Mouse (Mus musculus) forebrain, embryonic 13.5 days (tissue): Measurements from ENCODE around the gene Apol9a. TPM values are rescaled to one million over a fixed set of nuclear protein-coding genes. Genes with fewer than 3 reads are reported as not detected.
A peak's percentile ranks its signal among the peaks of the same experiment; 100 is the strongest.

ENCODE experiments used
- ATAC-seq: fragments of 200-750 bp; cut with Nextera tagmentation; 2 replicates; pipeline ENCODE4 v1.8.0; 2017
- H3K27ac ChIP-seq: fragments of 300-500 bp; sonication (generic); 2 replicates; pipeline ENCODE4 v1.5.1; 2015; ENCODE audit warnings: inconsistent platforms, mild to moderate bottlenecking, moderate library complexity
- H3K27me3 ChIP-seq: fragments of 300-500 bp; sonication (generic); 2 replicates; pipeline ENCODE4 v1.6.1; 2015; ENCODE audit warnings: mild to moderate bottlenecking, inconsistent platforms
- H3K36me3 ChIP-seq: fragments of 300-500 bp; sonication (generic); 2 replicates; pipeline ENCODE4 v1.6.1; 2015; ENCODE audit warnings: mild to moderate bottlenecking, inconsistent platforms; ENCODE audit not compliant: poor library complexity, severe bottlenecking
- H3K4me1 ChIP-seq: fragments of 300-500 bp; sonication (generic); 2 replicates; pipeline ENCODE4 v1.6.1; 2015; ENCODE audit warnings: inconsistent platforms
- H3K4me2 ChIP-seq: fragments of 300-500 bp; sonication (generic); 2 replicates; pipeline ENCODE4 v1.6.1; 2015; ENCODE audit warnings: inconsistent platforms, mild to moderate bottlenecking, moderate library complexity
- H3K4me3 ChIP-seq: fragments of 300-500 bp; sonication (generic); 2 replicates; pipeline ENCODE4 v1.5.1; 2015; ENCODE audit warnings: mild to moderate bottlenecking, inconsistent platforms
- H3K9ac ChIP-seq: fragments of 300-500 bp; sonication (generic); 2 replicates; pipeline ENCODE4 v1.6.1; 2015; ENCODE audit warnings: mild to moderate bottlenecking, inconsistent platforms
- H3K9me3 ChIP-seq: fragments of 300-500 bp; sonication (generic); replicated peaks from 2 replicates; pipeline ENCODE4 v1.6.1; 2016; ENCODE audit warnings: inconsistent platforms
- WGBS: fragments of 180-500 bp; shearing (Covaris S2); methylation state at CpG from one replicate; pipeline ENCODE4 v1.1.7; 2015; 5-methylcytosine and 5-hydroxymethylcytosine counted together
- polyA plus RNA-seq: library from polyadenylated mRNA; unstranded; fragments of >200 nt; fragmentation: Nextera tagmentation; extraction: Ambion mirVana; gene quantifications from 2 replicates; pipeline ENCODE4 v1.2.1, GENCODE M21; 2015

Apol9a gene
- polyA plus RNA-seq, 1 experiment from 2014 or later, result not detected

- Histone ChIP-seq H3K9ac (peak overlapping the region; percentile 65), H3K36me3 (no peaks in the 10 kb centered on the region), H3K27ac (peak overlapping the region; percentile 37; the same call in 1 of the 2 replicates), H3K4me2 (peak overlapping the region; percentile 58), H3K9me3 (no peaks in the 10 kb centered on the region), H3K4me3 (peak overlapping the region; percentile 30), H3K4me1 (peaks cover 54% of the 10 kb centered on the region), H3K27me3 (no peaks in the 10 kb centered on the region)
- WGBS, result 5% methylated on average over 28 of the region's 29 CpGs
- ATAC-seq, result peak; percentile 86
Observed at GRCm38 (mm10) chr15:77358320-77359040, 52.5 kb downstream of the Apol9a start.

- Histone ChIP-seq H3K27ac (no peak overlapping the region), H3K9me3 (no peaks in the 10 kb centered on the region), H3K9ac (peak overlapping the region; percentile 21; the same call in 1 of the 2 replicates), H3K4me2 (peak overlapping the region; percentile 24), H3K4me3 (no peak overlapping the region), H3K27me3 (no peaks in the 10 kb centered on the region), H3K36me3 (no peaks in the 10 kb centered on the region), H3K4me1 (peaks cover 48% of the 10 kb centered on the region)
- WGBS, result 11% methylated on average over 11 of the region's 11 CpGs
- peak; percentile 57; the same call in 1 of the 2 replicates for ATAC-seq
Observed at GRCm38 (mm10) chr15:77356248-77356810, 54.6 kb downstream of the Apol9a start.

- 68% methylated on average over 6 of the region's 6 CpGs for WGBS
- Histone ChIP-seq H3K27ac (peak overlapping the region; percentile 49), H3K4me2 (no peak overlapping the region), H3K27me3 (no peaks in the 10 kb centered on the region), H3K4me3 (no peak overlapping the region), H3K9ac (no peak overlapping the region), H3K4me1 (peaks cover 48% of the 10 kb centered on the region), H3K9me3 (no peaks in the 10 kb centered on the region), H3K36me3 (no peaks in the 10 kb centered on the region)
- no peak for ATAC-seq
Observed at GRCm38 (mm10) chr15:77354848-77355551, 55.9 kb downstream of the Apol9a start.

GRCm38 (mm10) chr15:77354496-77354847 lies 56.5 kb downstream of the Apol9a start:
- peaks cover 48% of the 10 kb centered on the region for H3K4me1 ChIP-seq
- 74% methylated on average over 4 of the region's 4 CpGs for WGBS
- H3K9ac ChIP-seq, result 0 out of 2 replicates have a peak overlapping the region, but pooled peaks have one; percentile 30

More at GRCm38 (mm10) chr15:77354496-77354847, 56.5 kb downstream of the Apol9a start:
- no peaks in the 10 kb centered on the region for H3K36me3 ChIP-seq
- H3K9me3 ChIP-seq, result no peaks in the 10 kb centered on the region
- H3K27ac ChIP-seq, result peak overlapping the region; percentile 49
- no peak for ATAC-seq
- no peak overlapping the region for H3K4me3 ChIP-seq
- no peaks in the 10 kb centered on the region for H3K27me3 ChIP-seq
- no peak overlapping the region for H3K4me2 ChIP-seq

Other genes with a start within 250 kb of the Apol9a start
- 116 and 122 TPM in 2 replicates for gene Rbfox2, start 104.1 kb downstream of the Apol9a start, polyA plus RNA-seq
- gene Apol7a, start 12.0 kb downstream of the Apol9a start, polyA plus RNA-seq, result not detected in 2 replicates
- not detected in 2 replicates for gene Apol7b, start 36.4 kb upstream of the Apol9a start, polyA plus RNA-seq
- not detected in 2 replicates for gene Apol10a, start 65.9 kb upstream of the Apol9a start, polyA plus RNA-seq
- not detected in 2 replicates for gene Apol11a, start 97.1 kb upstream of the Apol9a start, polyA plus RNA-seq
- not detected in 2 replicates for gene Apol7c, start 122.2 kb upstream of the Apol9a start, polyA plus RNA-seq
- not detected in 2 replicates for gene 1700025B11Rik, start 150.8 kb upstream of the Apol9a start, polyA plus RNA-seq
- gene Apol10b, start 185.0 kb upstream of the Apol9a start, polyA plus RNA-seq, result 0.09 TPM in 1 of 2 replicates, not detected in the other
- not detected in 2 replicates for gene Gm36245, start 188.1 kb upstream of the Apol9a start, polyA plus RNA-seq
- 0.11 TPM in 1 of 2 replicates, not detected in the other for gene Apol11b, start 232.2 kb upstream of the Apol9a start, polyA plus RNA-seq